Mouse (Mus musculus) neural tube, embryonic 14.5 days (tissue): ENCODE results near the gene Trim47. TPM values are rescaled to one million over a fixed set of nuclear protein-coding genes. Genes with fewer than 3 reads are reported as not detected.

Experiments
- ATAC-seq: fragments of 200-750 bp; cut with Nextera tagmentation; 2 replicates; pipeline ENCODE4 v1.8.0; 2017; ENCODE audit warnings: low read depth, mild to moderate bottlenecking, moderate TSS enrichment, moderate library complexity
- H3K27ac ChIP-seq: fragments of 300-500 bp; sonication (generic); 2 replicates; pipeline ENCODE4 v1.5.1; 2014; ENCODE audit warnings: low read depth, mild to moderate bottlenecking, control low read depth, low read length, moderate library complexity, mixed read lengths
- H3K27me3 ChIP-seq: fragments of 300-500 bp; sonication (generic); 2 replicates; pipeline ENCODE4 v1.6.1; 2014; ENCODE audit warnings: low read length; ENCODE audit not compliant: control insufficient read depth, insufficient read depth
- H3K36me3 ChIP-seq: fragments of 300-500 bp; sonication (generic); 2 replicates; pipeline ENCODE4 v1.6.1; 2014; ENCODE audit warnings: low read length, mixed read lengths; ENCODE audit not compliant: control insufficient read depth, insufficient read depth
- H3K4me1 ChIP-seq: fragments of 300-500 bp; sonication (generic); 2 replicates; pipeline ENCODE4 v1.6.1; 2014; ENCODE audit warnings: low read length; ENCODE audit not compliant: control insufficient read depth, insufficient read depth
- H3K4me2 ChIP-seq: fragments of 300-500 bp; sonication (generic); 2 replicates; pipeline ENCODE4 v1.6.1; 2014; ENCODE audit warnings: mild to moderate bottlenecking, low read depth, low read length, control low read depth
- H3K4me3 ChIP-seq: fragments of 300-500 bp; sonication (generic); 2 replicates; pipeline ENCODE4 v1.5.1; 2014; ENCODE audit warnings: low read depth, low read length, control low read depth, mixed read lengths
- H3K9ac ChIP-seq: fragments of 300-500 bp; sonication (generic); replicated peaks from 2 replicates; pipeline ENCODE4 v1.6.1; 2014; ENCODE audit warnings: low read depth, mild to moderate bottlenecking, control low read depth, low read length, mixed read lengths
- H3K9me3 ChIP-seq: fragments of 300-500 bp; sonication (generic); 2 replicates; pipeline ENCODE4 v1.6.1; 2016; ENCODE audit warnings: low read length; ENCODE audit not compliant: control insufficient read depth
- WGBS: fragments of 180-500 bp; shearing (Covaris S2); extraction: QIAGEN DNeasy Blood & Tissue Kit; methylation state at CpG from one replicate; pipeline ENCODE4 v1.1.7; 2014; 5-methylcytosine and 5-hydroxymethylcytosine counted together
- polyA plus RNA-seq: library from polyadenylated mRNA; unstranded; fragments of >200 nt; fragmentation: Nextera tagmentation; extraction: Ambion mirVana; gene quantifications from 2 replicates; pipeline ENCODE4 v1.2.1, GENCODE M21; 2014

Trim47 gene
- polyA plus RNA-seq, 1 experiment from 2014 or later = 3.5 TPM

- Histone ChIP-seq H3K9ac (no peak overlapping the region), H3K36me3 (peaks cover 74% of the 10 kb centered on the region), H3K4me1 (no peaks in the 10 kb centered on the region), H3K4me3 (no peak overlapping the region), H3K4me2 (no peak overlapping the region), H3K27ac (no peak overlapping the region), H3K9me3 (no peaks in the 10 kb centered on the region), H3K27me3 (no peaks in the 10 kb centered on the region)
- no peak for ATAC-seq
- WGBS = 85% methylated on average over 12 of the region's 12 CpGs
Measured at GRCm38 (mm10) chr11:116058022-116058614, 68.9 kb downstream of the Trim47 start.

- Histone ChIP-seq H3K4me1 (no peaks in the 10 kb centered on the region), H3K4me3 (no peak overlapping the region), H3K9me3 (no peaks in the 10 kb centered on the region), H3K36me3 (peaks cover 79% of the 10 kb centered on the region), H3K27me3 (no peaks in the 10 kb centered on the region), H3K9ac (no peak overlapping the region), H3K4me2 (no peak overlapping the region), H3K27ac (no peak overlapping the region)
- WGBS = 89% methylated on average over 4 of the region's 4 CpGs
- no peak for ATAC-seq
Measured at GRCm38 (mm10) chr11:116057237-116057881, 69.7 kb downstream of the Trim47 start.

GRCm38 (mm10) chr11:116055873-116056272, 71.1 kb downstream of the Trim47 start:
- no peak overlapping the region for H3K4me2 ChIP-seq
- no peak overlapping the region for H3K4me3 ChIP-seq
- 96% methylated on average over 11 of the region's 11 CpGs for WGBS
- H3K4me1 ChIP-seq = no peaks in the 10 kb centered on the region
- no peak overlapping the region for H3K9ac ChIP-seq
- no peaks in the 10 kb centered on the region for H3K9me3 ChIP-seq
- no peak for ATAC-seq
- peaks cover 75% of the 10 kb centered on the region for H3K36me3 ChIP-seq
- H3K27me3 ChIP-seq = no peaks in the 10 kb centered on the region
- no peak overlapping the region for H3K27ac ChIP-seq

Other genes with a start within 250 kb of the Trim47 start
- 1.6 and 1.8 TPM in 2 replicates for gene Smim5, start 227.2 kb downstream of the Trim47 start, polyA plus RNA-seq
- gene Smim6, start 215.2 kb downstream of the Trim47 start, polyA plus RNA-seq = 0.43 and 0.64 TPM in 2 replicates
- 40.1 and 45.5 TPM in 2 replicates for gene Sap30bp, start 193.9 kb downstream of the Trim47 start, polyA plus RNA-seq
- 15.3 and 19.9 TPM in 2 replicates for gene Recql5, start 193.7 kb downstream of the Trim47 start, polyA plus RNA-seq
- 1.6 and 2.3 TPM in 2 replicates for gene Itgb4, start 152.5 kb downstream of the Trim47 start, polyA plus RNA-seq
- 45.0 and 53.6 TPM in 2 replicates for gene Galk1, start 114.5 kb downstream of the Trim47 start, polyA plus RNA-seq
- gene H3f3b, start 99.2 kb downstream of the Trim47 start, polyA plus RNA-seq = 1,887 and 2,049 TPM in 2 replicates
- gene Unk, start 96.9 kb downstream of the Trim47 start, polyA plus RNA-seq = 29.1 and 29.5 TPM in 2 replicates
- gene Unc13d, start 49.2 kb downstream of the Trim47 start, polyA plus RNA-seq = 0.88 and 0.98 TPM in 2 replicates
- gene Wbp2, start 40.2 kb downstream of the Trim47 start, polyA plus RNA-seq = 161 and 177 TPM in 2 replicates
- 3.1 TPM in 2 replicates for gene Trim65, start 3.9 kb upstream of the Trim47 start, polyA plus RNA-seq
- 81.5 and 91.0 TPM in 2 replicates for gene Mrpl38, start 11.7 kb upstream of the Trim47 start, polyA plus RNA-seq
- 42.2 and 42.9 TPM in 2 replicates for gene Fbf1, start 41.0 kb upstream of the Trim47 start, polyA plus RNA-seq
- 82.0 and 96.1 TPM in 2 replicates for gene Ten1, start 71.6 kb upstream of the Trim47 start, polyA plus RNA-seq
- gene Acox1, start 71.8 kb upstream of the Trim47 start, polyA plus RNA-seq = 65.6 and 78.5 TPM in 2 replicates
- gene Evpl, start 110.9 kb upstream of the Trim47 start, polyA plus RNA-seq = 0.53 and 0.62 TPM in 2 replicates
- gene Srp68, start 147.0 kb upstream of the Trim47 start, polyA plus RNA-seq = 52.0 and 57.2 TPM in 2 replicates
- 0.22 and 0.46 TPM in 2 replicates for gene Galr2, start 153.7 kb upstream of the Trim47 start, polyA plus RNA-seq
- gene Exoc7, start 180.0 kb upstream of the Trim47 start, polyA plus RNA-seq = 112 and 129 TPM in 2 replicates
- 5.0 and 7.3 TPM in 2 replicates for gene Foxj1, start 208.2 kb upstream of the Trim47 start, polyA plus RNA-seq